Mouse (Mus musculus) midbrain, embryonic 12.5 days (tissue): ENCODE data around the gene Inhbe. TPM values are rescaled to one million over a fixed set of nuclear protein-coding genes. Genes with fewer than 3 reads are reported as not detected.

Experiments used
- polyA plus RNA-seq: library from polyadenylated mRNA; unstranded; fragments of >200 nt; fragmentation: Nextera tagmentation; extraction: Ambion mirVana; gene quantifications from 2 replicates; pipeline ENCODE4 v1.2.1, GENCODE M21; 2016

Gene Inhbe
- polyA plus RNA-seq, 1 experiment from 2014 or later, result not detected

Other genes with a start within 250 kb of the Inhbe start
- gene Os9, start 233.3 kb downstream of the Inhbe start, polyA plus RNA-seq, result 112 and 116 TPM in 2 replicates
- 15.2 and 17.7 TPM in 2 replicates for gene B4galnt1, start 189.2 kb downstream of the Inhbe start, polyA plus RNA-seq
- gene Slc26a10, start 173.8 kb downstream of the Inhbe start, polyA plus RNA-seq, result 0.89 and 1.1 TPM in 2 replicates
- 39.6 and 46.1 TPM in 2 replicates for gene Arhgef25, start 164.3 kb downstream of the Inhbe start, polyA plus RNA-seq
- 204 and 205 TPM in 2 replicates for gene Dtx3, start 158.7 kb downstream of the Inhbe start, polyA plus RNA-seq
- 17.0 and 18.1 TPM in 2 replicates for gene Pip4k2c, start 142.8 kb downstream of the Inhbe start, polyA plus RNA-seq
- gene Kif5a, start 91.1 kb downstream of the Inhbe start, polyA plus RNA-seq, result 53.9 and 61.6 TPM in 2 replicates
- gene Dctn2, start 88.0 kb downstream of the Inhbe start, polyA plus RNA-seq, result 245 and 250 TPM in 2 replicates
- 20.3 and 21.7 TPM in 2 replicates for gene Mbd6, start 65.4 kb downstream of the Inhbe start, polyA plus RNA-seq
- gene Mars, start 42.6 kb downstream of the Inhbe start, polyA plus RNA-seq, result 156 and 166 TPM in 2 replicates
- gene Arhgap9, start 32.4 kb downstream of the Inhbe start, polyA plus RNA-seq, result 0.86 and 1.1 TPM in 2 replicates
- 3.7 and 4.1 TPM in 2 replicates for gene Gli1, start 12.4 kb downstream of the Inhbe start, polyA plus RNA-seq
- gene Inhbc, start 16.0 kb upstream of the Inhbe start, polyA plus RNA-seq, result not detected in 2 replicates
- 40.7 and 42.1 TPM in 2 replicates for gene R3hdm2, start 25.9 kb upstream of the Inhbe start, polyA plus RNA-seq
- gene Stac3, start 147.3 kb upstream of the Inhbe start, polyA plus RNA-seq, result 0.89 and 1.6 TPM in 2 replicates
- 7.0 and 7.6 TPM in 2 replicates for gene Ndufa4l2, start 160.6 kb upstream of the Inhbe start, polyA plus RNA-seq
- 75.1 and 77.8 TPM in 2 replicates for gene Shmt2, start 168.0 kb upstream of the Inhbe start, polyA plus RNA-seq
- 55.9 and 58.2 TPM in 2 replicates for gene Nxph4, start 180.1 kb upstream of the Inhbe start, polyA plus RNA-seq